Mouse (Mus musculus): Measurements from ENCODE around the gene Zp1. TPM values are rescaled to one million over a fixed set of nuclear protein-coding genes. Genes with fewer than 3 reads are reported as not detected.

Gene Zp1
- polyA plus RNA-seq, 1 experiment from 2014 or later = not detected

- H3K79me2 ChIP-seq (ENCODE audit: inconsistent target) = peaks cover 48% of the 10 kb centered on the region
- peaks cover 9% of the 10 kb centered on the region; the same call in 1 of the 2 replicates for H3K36me3 ChIP-seq (ENCODE audit: inconsistent target)
- H3K27ac ChIP-seq = no peak overlapping the region
- WGBS (ENCODE audit: missing documents) = 97% methylated on average over 7 of the region's 7 CpGs
- no peak overlapping the region for H3K4me3 ChIP-seq (ENCODE audit: inconsistent target)
Observed at GRCm38 (mm10) chr19:10878201-10878837, 42.1 kb downstream of the Zp1 start.

- Histone ChIP-seq H3K4me3 (ENCODE audit: inconsistent target) (no peak overlapping the region), H3K27ac (no peak overlapping the region), H3K79me2 (ENCODE audit: inconsistent target) (peaks cover 15% of the 10 kb centered on the region; the same call in 1 of the 2 replicates), H3K36me3 (ENCODE audit: inconsistent target) (peaks cover 27% of the 10 kb centered on the region; the same call in 1 of the 2 replicates)
- 95% methylated on average over 14 of the region's 14 CpGs for WGBS (ENCODE audit: missing documents)
Observed at GRCm38 (mm10) chr19:10871328-10871961, 49.0 kb downstream of the Zp1 start.

- Histone ChIP-seq H3K36me3 (ENCODE audit: inconsistent target) (peaks cover 27% of the 10 kb centered on the region; the same call in 1 of the 2 replicates), H3K4me3 (ENCODE audit: inconsistent target) (no peak overlapping the region), H3K27ac (no peak overlapping the region), H3K79me2 (ENCODE audit: inconsistent target) (peaks cover 7% of the 10 kb centered on the region; the same call in 1 of the 2 replicates)
- 100% methylated on average over 3 of the region's 3 CpGs for WGBS (ENCODE audit: missing documents)
Observed at GRCm38 (mm10) chr19:10870676-10871075, 49.8 kb downstream of the Zp1 start.

- peaks cover under 1% of the 10 kb centered on the region; the same call in 1 of the 2 replicates for H3K79me2 ChIP-seq (ENCODE audit: inconsistent target)
- H3K27ac ChIP-seq = no peak within 1 kb of the TSS
- WGBS (ENCODE audit: missing documents) = 36% methylated on average over 8 of the region's 8 CpGs
- H3K36me3 ChIP-seq (ENCODE audit: inconsistent target) = peaks cover 27% of the 10 kb centered on the region; the same call in 1 of the 2 replicates
- peak within 1 kb of the TSS; percentile 25 for H3K4me3 ChIP-seq (ENCODE audit: inconsistent target)
Observed at GRCm38 (mm10) chr19:10869886-10870527, 50.4 kb downstream of the Zp1 start, which contains the start of gene Tmem132a. Gene Tmem132a, minus strand, starts transcription at chr19:10869940.

GRCm38 (mm10) chr19:10869241-10869885, 51.1 kb downstream of the Zp1 start:
- WGBS (ENCODE audit: missing documents) = 3% methylated on average over 43 of the region's 43 CpGs
- Histone ChIP-seq H3K4me3 (ENCODE audit: inconsistent target) (peak overlapping the region; percentile 25), H3K27ac (no peak overlapping the region), H3K79me2 (ENCODE audit: inconsistent target) (no peaks in the 10 kb centered on the region), H3K36me3 (ENCODE audit: inconsistent target) (peaks cover 27% of the 10 kb centered on the region; the same call in 1 of the 2 replicates)

- peaks cover 22% of the 10 kb centered on the region; the same call in 1 of the 2 replicates for H3K36me3 ChIP-seq (ENCODE audit: inconsistent target)
- H3K27ac ChIP-seq = no peak overlapping the region
- WGBS (ENCODE audit: missing documents) = 10% methylated on average over 17 of the region's 17 CpGs
- H3K4me3 ChIP-seq (ENCODE audit: inconsistent target) = peak overlapping the region; percentile 25
- H3K79me2 ChIP-seq (ENCODE audit: inconsistent target) = no peaks in the 10 kb centered on the region
Observed at GRCm38 (mm10) chr19:10868623-10869141, 51.8 kb downstream of the Zp1 start.

GRCm38 (mm10) chr19:10867946-10868622, 52.3 kb downstream of the Zp1 start:
- no peak overlapping the region for H3K4me3 ChIP-seq (ENCODE audit: inconsistent target)
- H3K27ac ChIP-seq = no peak overlapping the region
- no peaks in the 10 kb centered on the region for H3K79me2 ChIP-seq (ENCODE audit: inconsistent target)
- WGBS (ENCODE audit: missing documents) = 66% methylated on average over 5 of the region's 5 CpGs
- peaks cover 16% of the 10 kb centered on the region; the same call in 1 of the 2 replicates for H3K36me3 ChIP-seq (ENCODE audit: inconsistent target)

- H3K27ac ChIP-seq = no peak overlapping the region
- no peaks in the 10 kb centered on the region for H3K36me3 ChIP-seq (ENCODE audit: inconsistent target)
- 94% methylated on average over 12 of the region's 13 CpGs for WGBS (ENCODE audit: missing documents)
- H3K79me2 ChIP-seq (ENCODE audit: inconsistent target) = no peaks in the 10 kb centered on the region
- H3K4me3 ChIP-seq (ENCODE audit: inconsistent target) = no peak overlapping the region
Observed at GRCm38 (mm10) chr19:10866351-10866750, 54.1 kb downstream of the Zp1 start.

Other genes starting within 250 kb of the Zp1 start
- not detected in 3 replicates for gene Pga5, start 242.6 kb downstream of the Zp1 start, polyA plus RNA-seq (2018)
- gene Vps37c, start 231.9 kb downstream of the Zp1 start, polyA plus RNA-seq (2018) = 24.0 to 32.2 TPM (median 24.1 TPM) in 3 replicates
- 0.20 to 0.54 TPM (median 0.42 TPM) in 3 replicates for gene Cd5, start 181.6 kb downstream of the Zp1 start, polyA plus RNA-seq (2018)
- 0.06 to 0.12 TPM in 2 of 3 replicates, not detected in the other for gene Cd6, start 90.6 kb downstream of the Zp1 start, polyA plus RNA-seq (2018)
- gene Slc15a3, start 80.9 kb downstream of the Zp1 start, polyA plus RNA-seq (2018) = 344 to 583 TPM (median 414 TPM) in 3 replicates
- 6.0 to 22.3 TPM (median 10.1 TPM) in 3 replicates for gene Tmem132a, start 50.7 kb downstream of the Zp1 start, polyA plus RNA-seq (2018)
- gene Tmem109, start 38.6 kb downstream of the Zp1 start, polyA plus RNA-seq (2018) = 30.6 to 77.7 TPM (median 50.2 TPM) in 3 replicates
- 43.4 to 93.2 TPM (median 51.6 TPM) in 3 replicates for gene Prpf19, start 25.4 kb downstream of the Zp1 start, polyA plus RNA-seq (2018)
- not detected in 3 replicates for gene Ptgdr2, start 16.5 kb upstream of the Zp1 start, polyA plus RNA-seq (2018)
- gene Ccdc86, start 28.6 kb upstream of the Zp1 start, polyA plus RNA-seq (2018) = 17.8 to 39.3 TPM (median 21.6 TPM) in 3 replicates
- not detected in 3 replicates for gene Ms4a10, start 54.0 kb upstream of the Zp1 start, polyA plus RNA-seq (2018)
- not detected in 3 replicates for gene Ms4a15, start 72.6 kb upstream of the Zp1 start, polyA plus RNA-seq (2018)
- gene Ms4a18, start 97.4 kb upstream of the Zp1 start, polyA plus RNA-seq (2018) = not detected in 3 replicates
- gene Ms4a8a, start 160.5 kb upstream of the Zp1 start, polyA plus RNA-seq (2018) = 0.63 TPM in 1 of 3 replicates, not detected in the others
- not detected in 3 replicates for gene 1700017D01Rik, start 210.2 kb upstream of the Zp1 start, polyA plus RNA-seq (2018)
- gene 1700025F22Rik, start 244.7 kb upstream of the Zp1 start, polyA plus RNA-seq (2018) = not detected in 3 replicates